Mouse (Mus musculus) testis, postnatal 10 days (tissue): ENCODE data around the gene Man1b1.

ENCODE experiments used
- DNase-seq: peaks from one replicate; pipeline ENCODE4 v3.0.0; 2021; ENCODE audit warnings: low spot score

Man1b1 gene

GRCm38 (mm10) chr2:25364313-25364712, 32.2 kb downstream of the Man1b1 start:
- no peak for DNase-seq

GRCm38 (mm10) chr2:25364761-25365090, 32.6 kb downstream of the Man1b1 start:
- DNase-seq = no peak

- DNase-seq = peak; percentile 89
Observed at GRCm38 (mm10) chr2:25365091-25365761, 33.1 kb downstream of the Man1b1 start, which contains the start of gene Uap1l1. Uap1l1 (minus strand) TSS chr2:25365682.

- DNase-seq = no peak
Observed at GRCm38 (mm10) chr2:25369996-25370395, 37.9 kb downstream of the Man1b1 start.

GRCm38 (mm10) chr2:25371764-25372643, 39.9 kb downstream of the Man1b1 start, which contains the start of gene Sapcd2:
Sapcd2 (plus strand) TSS chr2:25372321.
- DNase-seq = peak; percentile 82

- DNase-seq = no peak
Observed at GRCm38 (mm10) chr2:25372644-25373391, 40.7 kb downstream of the Man1b1 start.

- no peak for DNase-seq
Observed at GRCm38 (mm10) chr2:25373431-25373830, 41.3 kb downstream of the Man1b1 start.

- peak; percentile 72 for DNase-seq
Observed at GRCm38 (mm10) chr2:25376589-25376988, 44.5 kb downstream of the Man1b1 start.

GRCm38 (mm10) chr2:25384492-25384891, 52.4 kb downstream of the Man1b1 start:
- DNase-seq = no peak

GRCm38 (mm10) chr2:25391266-25391665, 59.1 kb downstream of the Man1b1 start:
- DNase-seq = no peak

GRCm38 (mm10) chr2:25394281-25395221, 62.4 kb downstream of the Man1b1 start:
- peak; percentile 66 for DNase-seq

GRCm38 (mm10) chr2:25395721-25396596, 63.8 kb downstream of the Man1b1 start, which contains the start of gene Entpd2:
Entpd2 (plus strand) TSS chr2:25395874.
- DNase-seq = peak; percentile 70

- peak; percentile 59 for DNase-seq
Observed at GRCm38 (mm10) chr2:25396597-25396983, 64.5 kb downstream of the Man1b1 start.

- no peak for DNase-seq
Observed at GRCm38 (mm10) chr2:25397010-25397409, 64.9 kb downstream of the Man1b1 start.

GRCm38 (mm10) chr2:25398065-25398464, 65.9 kb downstream of the Man1b1 start:
- no peak for DNase-seq

GRCm38 (mm10) chr2:25399051-25399450, 66.9 kb downstream of the Man1b1 start, which contains the start of gene Npdc1:
Npdc1 (plus strand) TSS chr2:25399351.
- DNase-seq = no peak

GRCm38 (mm10) chr2:25400291-25400690, 68.2 kb downstream of the Man1b1 start:
- no peak for DNase-seq

GRCm38 (mm10) chr2:25400764-25401163, 68.6 kb downstream of the Man1b1 start:
- peak; percentile 74 for DNase-seq
